Mouse (Mus musculus): ENCODE measurements around the gene Cox4i1. TPM values are rescaled to one million over a fixed set of nuclear protein-coding genes. Genes with fewer than 3 reads are reported as not detected.

The Cox4i1 gene
- polyA plus RNA-seq, 1 experiment: 728 TPM

- DNase-seq: no peak
- TF ChIP-seq CTCF (IDR thresholded peaks at IDR 0.05; ENCODE audit: insufficient read depth, low read length): no peak
- no peak for TF ChIP-seq POLR2A (IDR thresholded peaks at IDR 0.05; ENCODE audit: borderline replicate concordance, extremely low read depth, low read depth, low read length)
- 75% methylated on average over 21 of the region's 21 CpGs for WGBS
- Histone ChIP-seq H3K4me1 (ENCODE audit: control insufficient read depth, insufficient read depth, low read length) (no peaks in the 10 kb centered on the region), H3K4me3 (replicated peaks; ENCODE audit: extremely low read depth, low read depth, low read length) (no peak overlapping the region)
Observed at GRCm38 (mm10) chr8:120631441-120632375, 36.3 kb upstream of the Cox4i1 start.

GRCm38 (mm10) chr8:120632969-120633664 is 34.9 kb upstream of the Cox4i1 start:
- no peaks in the 10 kb centered on the region for H3K4me1 ChIP-seq (ENCODE audit: control insufficient read depth, insufficient read depth, low read length)
- TF ChIP-seq CTCF (IDR thresholded peaks at IDR 0.05; ENCODE audit: insufficient read depth, low read length) (no peak), POLR2A (IDR thresholded peaks at IDR 0.05; ENCODE audit: borderline replicate concordance, extremely low read depth, low read depth, low read length) (no peak)
- 60% methylated on average over 17 of the region's 17 CpGs for WGBS
- DNase-seq: no peak
- H3K4me3 ChIP-seq (replicated peaks; ENCODE audit: extremely low read depth, low read depth, low read length): no peak overlapping the region

- DNase-seq: no peak
- H3K4me3 ChIP-seq (replicated peaks; ENCODE audit: extremely low read depth, low read depth, low read length): peak overlapping the region; percentile 47
- TF ChIP-seq CTCF (IDR thresholded peaks at IDR 0.05; ENCODE audit: insufficient read depth, low read length) (no peak), POLR2A (IDR thresholded peaks at IDR 0.05; ENCODE audit: borderline replicate concordance, extremely low read depth, low read depth, low read length) (no peak)
- 5% methylated on average over 44 of the region's 44 CpGs for WGBS
- no peaks in the 10 kb centered on the region for H3K4me1 ChIP-seq (ENCODE audit: control insufficient read depth, insufficient read depth, low read length)
Observed at GRCm38 (mm10) chr8:120633665-120634271, 34.3 kb upstream of the Cox4i1 start.

GRCm38 (mm10) chr8:120634329-120634839 is 33.6 kb upstream of the Cox4i1 start:
- DNase-seq: peak; percentile 58
- 1% methylated on average over 42 of the region's 42 CpGs for WGBS
- H3K4me3 ChIP-seq (replicated peaks; ENCODE audit: extremely low read depth, low read depth, low read length): peak overlapping the region; percentile 47
- TF ChIP-seq POLR2A (IDR thresholded peaks at IDR 0.05; ENCODE audit: borderline replicate concordance, extremely low read depth, low read depth, low read length) (no peak), CTCF (IDR thresholded peaks at IDR 0.05; ENCODE audit: insufficient read depth, low read length) (no peak)
- no peaks in the 10 kb centered on the region for H3K4me1 ChIP-seq (ENCODE audit: control insufficient read depth, insufficient read depth, low read length)

- 30% methylated on average over 8 of the region's 8 CpGs for WGBS
- Histone ChIP-seq H3K4me1 (ENCODE audit: control insufficient read depth, insufficient read depth, low read length) (no peaks in the 10 kb centered on the region), H3K4me3 (replicated peaks; ENCODE audit: extremely low read depth, low read depth, low read length) (no peak overlapping the region)
- TF ChIP-seq POLR2A (IDR thresholded peaks at IDR 0.05; ENCODE audit: borderline replicate concordance, extremely low read depth, low read depth, low read length) (no peak), CTCF (IDR thresholded peaks at IDR 0.05; ENCODE audit: insufficient read depth, low read length) (no peak)
- DNase-seq: no peak
Observed at GRCm38 (mm10) chr8:120641245-120641644, 26.8 kb upstream of the Cox4i1 start.

- WGBS: 75% methylated on average over 10 of the region's 10 CpGs
- no peaks in the 10 kb centered on the region for H3K4me1 ChIP-seq (ENCODE audit: control insufficient read depth, insufficient read depth, low read length)
- no peak overlapping the region for H3K4me3 ChIP-seq (replicated peaks; ENCODE audit: extremely low read depth, low read depth, low read length)
- no peak for DNase-seq
- no peak for TF ChIP-seq CTCF (IDR thresholded peaks at IDR 0.05; ENCODE audit: insufficient read depth, low read length)
- no peak for TF ChIP-seq POLR2A (IDR thresholded peaks at IDR 0.05; ENCODE audit: borderline replicate concordance, extremely low read depth, low read depth, low read length)
Observed at GRCm38 (mm10) chr8:120642031-120642662, 25.9 kb upstream of the Cox4i1 start.

GRCm38 (mm10) chr8:120644663-120645062 is 23.4 kb upstream of the Cox4i1 start:
- TF ChIP-seq CTCF (IDR thresholded peaks at IDR 0.05; ENCODE audit: insufficient read depth, low read length) (no peak), POLR2A (IDR thresholded peaks at IDR 0.05; ENCODE audit: borderline replicate concordance, extremely low read depth, low read depth, low read length) (no peak)
- Histone ChIP-seq H3K4me1 (ENCODE audit: control insufficient read depth, insufficient read depth, low read length) (no peaks in the 10 kb centered on the region), H3K4me3 (replicated peaks; ENCODE audit: extremely low read depth, low read depth, low read length) (no peak overlapping the region)
- WGBS: 39% methylated on average over 7 of the region's 7 CpGs
- DNase-seq: peak; percentile 16

- TF ChIP-seq POLR2A (IDR thresholded peaks at IDR 0.05; ENCODE audit: borderline replicate concordance, extremely low read depth, low read depth, low read length) (no peak), CTCF (IDR thresholded peaks at IDR 0.05; ENCODE audit: insufficient read depth, low read length) (no peak)
- H3K4me1 ChIP-seq (ENCODE audit: control insufficient read depth, insufficient read depth, low read length): no peaks in the 10 kb centered on the region
- no peak within 1 kb of the TSS for H3K4me3 ChIP-seq (replicated peaks; ENCODE audit: extremely low read depth, low read depth, low read length)
- 72% methylated on average over 7 of the region's 7 CpGs for WGBS
- DNase-seq: no peak
Observed at GRCm38 (mm10) chr8:120647532-120647931, 20.5 kb upstream of the Cox4i1 start, which contains the start of gene 1190005I06Rik. Gene 1190005I06Rik, minus strand, starts transcription at chr8:120647632.
